Comparison of ENCODE assay signal across 13 mouse cellular contexts in genomic region chr8:11915721-11916120, GRCm38 (mm10).
DNase-seq lines count a peak whose midpoint lies in the region; ATAC-seq and TF ChIP-seq lines count a peak whose summit lies in the region.
"Had no signal": no experiment of that assay in that cellular context is flagged by ENCODE, and none has a peak within 500 bp of the region (broad histone marks: within the 10 kb centered on the region; RNA-seq: fewer than 3 reads in every experiment).

No protein-coding gene starts in this region.

- ATAC-seq in intestine, embryonic 14.5 days (replicated peaks; ENCODE audit: low FRiP score, low TSS enrichment, low read depth), result no peak
- no peak for ATAC-seq in intestine, postnatal 0 days
- no peak for ATAC-seq in stomach, embryonic 14.5 days (ENCODE audit: insufficient number of reproducible peaks, insufficient read depth, low FRiP score, low read depth)
- ATAC-seq in stomach, postnatal 0 days (ENCODE audit: low FRiP score, low TSS enrichment), result no peak
- peak; percentile 25; the same call in 1 of the 2 replicates for ATAC-seq in hindbrain, postnatal 0 days

- no peak overlapping the region for H3K4me2 ChIP-seq in intestine, embryonic 14.5 days (ENCODE audit: low read length)
- no peak overlapping the region for H3K4me2 ChIP-seq in intestine, postnatal 0 days (replicated peaks; ENCODE audit: low read depth)
- H3K4me2 ChIP-seq in stomach, embryonic 14.5 days (replicated peaks; ENCODE audit: low read depth, low read length), result no peak overlapping the region
- no peak overlapping the region for H3K4me2 ChIP-seq in stomach, postnatal 0 days (replicated peaks; ENCODE audit: low read depth)
- H3K4me2 ChIP-seq in hindbrain, postnatal 0 days (ENCODE audit: low read depth, low read length), result no peak overlapping the region

- H3K9ac ChIP-seq in intestine, embryonic 14.5 days (ENCODE audit: low read length), result no peak overlapping the region
- H3K9ac ChIP-seq in intestine, postnatal 0 days (ENCODE audit: low read depth, low read length), result no peak overlapping the region
- H3K9ac ChIP-seq in stomach, embryonic 14.5 days (replicated peaks; ENCODE audit: low read depth, low read length), result no peak overlapping the region
- H3K9ac ChIP-seq in stomach, postnatal 0 days (ENCODE audit: low read length), result no peak overlapping the region
- H3K9ac ChIP-seq in hindbrain, postnatal 0 days (replicated peaks; ENCODE audit: low read length), result no peak overlapping the region
- H3K9ac ChIP-seq: neural tube, embryonic 12.5 days had no signal

- H3K27ac ChIP-seq in intestine, embryonic 14.5 days (ENCODE audit: low read depth), result peak overlapping the region; percentile 72; the same call in 1 of the 2 replicates
- H3K27ac ChIP-seq in intestine, postnatal 0 days (ENCODE audit: low read depth, low read length), result no peak overlapping the region
- peak overlapping the region; percentile 90; the same call in 1 of the 2 replicates for H3K27ac ChIP-seq in stomach, embryonic 14.5 days (ENCODE audit: low read length)
- no peak overlapping the region for H3K27ac ChIP-seq in stomach, postnatal 0 days (replicated peaks)
- no peak overlapping the region for H3K27ac ChIP-seq in hindbrain, postnatal 0 days
- H3K27ac ChIP-seq: neural tube, embryonic 12.5 days had no signal

- H3K36me3 ChIP-seq in intestine, embryonic 14.5 days (ENCODE audit: control insufficient read depth, insufficient read depth, low read length), result no peaks in the 10 kb centered on the region
- H3K36me3 ChIP-seq in intestine, postnatal 0 days (ENCODE audit: control insufficient read depth, insufficient read depth), result no peaks in the 10 kb centered on the region
- H3K36me3 ChIP-seq in stomach, embryonic 14.5 days (ENCODE audit: control insufficient read depth, insufficient read depth, low read length), result no peaks in the 10 kb centered on the region
- no peaks in the 10 kb centered on the region for H3K36me3 ChIP-seq in stomach, postnatal 0 days (ENCODE audit: control insufficient read depth, insufficient read depth, low read length)
- H3K36me3 ChIP-seq in hindbrain, postnatal 0 days (ENCODE audit: insufficient read depth, low read length), result no peaks in the 10 kb centered on the region
- H3K36me3 ChIP-seq: heart, embryonic 10.5 days; neural tube, embryonic 12.5 days had no signal

- no peak for TF ChIP-seq EP300 in stomach, postnatal 0 days (optimal IDR thresholded peaks at IDR 0.05)

- H3K4me3 ChIP-seq in intestine, embryonic 14.5 days (ENCODE audit: low read depth, low read length), result no peak overlapping the region
- H3K4me3 ChIP-seq in intestine, postnatal 0 days (ENCODE audit: low read depth, low read length), result no peak overlapping the region
- no peak overlapping the region for H3K4me3 ChIP-seq in stomach, embryonic 14.5 days (ENCODE audit: low read depth, low read length)
- no peak overlapping the region for H3K4me3 ChIP-seq in stomach, postnatal 0 days (ENCODE audit: low read depth, low read length)
- H3K4me3 ChIP-seq in hindbrain, postnatal 0 days (ENCODE audit: low read length), result no peak overlapping the region
- H3K4me3 ChIP-seq: erythroblast, embryonic 14.5 days; heart, embryonic 10.5 days; neural tube, embryonic 12.5 days had no signal

- peaks cover 20% of the 10 kb centered on the region for H3K4me1 ChIP-seq in intestine, embryonic 14.5 days (replicated peaks; ENCODE audit: control insufficient read depth, insufficient read depth, low read length)
- H3K4me1 ChIP-seq in intestine, postnatal 0 days (replicated peaks; ENCODE audit: control insufficient read depth, insufficient read depth, low read length), result no peaks in the 10 kb centered on the region
- H3K4me1 ChIP-seq in stomach, embryonic 14.5 days (ENCODE audit: control insufficient read depth, insufficient read depth, low read length), result peaks cover 5% of the 10 kb centered on the region; the same call in 1 of the 2 replicates
- no peaks in the 10 kb centered on the region; the same call in 1 of the 2 replicates for H3K4me1 ChIP-seq in stomach, postnatal 0 days (replicated peaks; ENCODE audit: control insufficient read depth, insufficient read depth)
- peaks cover 18% of the 10 kb centered on the region for H3K4me1 ChIP-seq in hindbrain, postnatal 0 days (ENCODE audit: insufficient read depth, low read length)

- 89% methylated on average over 11 of the region's 11 CpGs for WGBS in intestine, embryonic 14.5 days
- WGBS in intestine, postnatal 0 days, result 88% methylated on average over 11 of the region's 11 CpGs
- WGBS in stomach, embryonic 14.5 days, result 86% methylated on average over 11 of the region's 11 CpGs
- 93% methylated on average over 11 of the region's 11 CpGs for WGBS in stomach, postnatal 0 days
- 92% methylated on average over 11 of the region's 11 CpGs for WGBS in hindbrain, postnatal 0 days

- no peaks in the 10 kb centered on the region for H3K9me3 ChIP-seq in intestine, embryonic 14.5 days (ENCODE audit: control insufficient read depth, low read length)
- no peaks in the 10 kb centered on the region for H3K9me3 ChIP-seq in intestine, postnatal 0 days (ENCODE audit: control insufficient read depth)
- H3K9me3 ChIP-seq in stomach, embryonic 14.5 days (ENCODE audit: control insufficient read depth, low read depth, low read length), result no peaks in the 10 kb centered on the region
- H3K9me3 ChIP-seq in stomach, postnatal 0 days (ENCODE audit: control insufficient read depth, low read length), result no peaks in the 10 kb centered on the region
- no peaks in the 10 kb centered on the region for H3K9me3 ChIP-seq in hindbrain, postnatal 0 days (ENCODE audit: low read length)
- H3K9me3 ChIP-seq: heart, embryonic 10.5 days; neural tube, embryonic 12.5 days had no signal

- no peak for TF ChIP-seq CTCF in intestine, postnatal 0 days (IDR thresholded peaks at IDR 0.05; ENCODE audit: low read depth)
- TF ChIP-seq CTCF in stomach, postnatal 0 days (IDR thresholded peaks at IDR 0.05; ENCODE audit: low read depth), result no peak
- no peak for TF ChIP-seq CTCF in hindbrain, postnatal 0 days (IDR thresholded peaks at IDR 0.05; ENCODE audit: low read depth)

- no peaks in the 10 kb centered on the region for H3K27me3 ChIP-seq in intestine, embryonic 14.5 days (replicated peaks; ENCODE audit: control insufficient read depth, insufficient read depth, low read length)
- H3K27me3 ChIP-seq in intestine, postnatal 0 days (replicated peaks; ENCODE audit: control insufficient read depth, insufficient read depth, low read length), result no peaks in the 10 kb centered on the region
- H3K27me3 ChIP-seq in stomach, embryonic 14.5 days (ENCODE audit: control insufficient read depth, insufficient read depth, low read length), result no peaks in the 10 kb centered on the region
- no peaks in the 10 kb centered on the region for H3K27me3 ChIP-seq in stomach, postnatal 0 days (ENCODE audit: control insufficient read depth, insufficient read depth, low read length)
- H3K27me3 ChIP-seq in hindbrain, postnatal 0 days (ENCODE audit: insufficient read depth, low read length), result no peaks in the 10 kb centered on the region
- H3K27me3 ChIP-seq: neural tube, embryonic 12.5 days had no signal

- no peak for DNase-seq in intestine, embryonic 14.5 days (ENCODE audit: low spot score)
- no peak for DNase-seq in stomach, postnatal 0 days (ENCODE audit: low spot score)
- no peak for DNase-seq in hindbrain, postnatal 0 days (ENCODE audit: low spot score)
- DNase-seq in layer of hippocampus, adult 11-12 months (ENCODE audit: low spot score), result no peak
- DNase-seq in adrenal gland, postnatal 10 days, result no peak
- DNase-seq: kidney, adult 18-20 months; lung, adult 2 months; thymus, postnatal 14 days had no signal

Comparison
In these comparisons a context has a peak if more than half of its experiments do, and no peak if none do; other contexts are left out.
1. H3K27ac ChIP-seq: peak in intestine, embryonic 14.5 days (single experiment) and stomach, embryonic 14.5 days (single experiment); none in intestine, postnatal 0 days (single experiment), stomach, postnatal 0 days (single experiment) and hindbrain, postnatal 0 days (single experiment).